Mouse (Mus musculus): ENCODE results near the gene Tgfb1. TPM values are rescaled to one million over a fixed set of nuclear protein-coding genes. Genes with fewer than 3 reads are reported as not detected.

Tgfb1 gene
- total and polyA plus RNA-seq, 2 experiments from 2014 or later = 0.88 to 2.2 TPM

DNA sequence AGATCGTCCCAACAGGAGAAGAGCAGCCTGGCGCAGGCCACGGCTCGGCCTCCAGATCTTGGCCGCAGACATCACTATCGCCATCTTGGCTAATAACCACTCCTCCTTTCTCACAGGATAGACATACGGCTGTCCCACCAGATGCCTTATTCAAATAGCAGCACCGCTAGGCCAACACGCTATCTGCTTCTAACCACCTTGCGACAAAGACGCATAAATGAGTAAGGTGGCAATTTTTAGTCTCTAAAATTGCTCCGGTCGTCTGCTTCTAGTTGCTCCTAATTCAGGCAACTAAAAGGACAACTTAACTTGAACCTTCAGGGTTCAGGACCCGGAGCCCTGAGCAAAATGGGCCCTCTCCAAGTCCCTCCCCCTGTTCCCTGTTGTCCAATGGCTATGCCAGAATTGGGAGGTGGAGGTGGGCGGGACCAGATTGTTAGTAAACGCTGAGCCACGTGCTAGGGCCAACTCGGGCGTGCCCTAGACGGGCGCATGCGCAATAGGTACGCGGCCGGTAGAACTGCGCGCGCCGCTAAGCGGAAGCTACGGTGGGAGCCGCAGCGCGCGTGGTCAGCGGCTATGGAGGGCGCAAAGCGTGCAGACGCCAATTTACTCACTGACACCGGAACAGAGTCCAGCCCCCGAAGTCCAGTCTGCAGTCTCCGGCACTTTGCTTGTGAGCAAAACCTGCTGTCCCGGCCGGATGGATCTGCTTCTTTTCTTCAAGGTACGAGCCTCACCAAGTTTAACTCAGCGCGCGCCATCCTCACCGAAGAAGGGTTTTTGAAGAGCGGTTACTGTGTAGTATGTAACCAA lies 27.9 kb upstream of the Tgfb1 start, which contains the start of the genes Bckdha and Exosc5:
TSS of gene Bckdha (minus strand) at position 325 of the 816 bp plus-strand sequence.
TSS of gene Exosc5 (plus strand) at position 508 of the 816 bp plus-strand sequence.
- Histone ChIP-seq H3K4me2 (ENCODE audit: low read depth, low read length, poor library complexity, severe bottlenecking) (peak within 1 kb of the TSS; percentile 82), H3K27me3 (ENCODE audit: insufficient read depth, low read length) (no peaks in the 10 kb centered on the region), H3K4me1 (ENCODE audit: insufficient read depth, low read length) (peaks cover 9% of the 10 kb centered on the region; the same call in 1 of the 2 replicates), H3K27ac (ENCODE audit: low read depth, low read length) (peak within 1 kb of the TSS; percentile 75), H3K9me3 (ENCODE audit: low read length) (no peaks in the 10 kb centered on the region), H3K36me3 (ENCODE audit: insufficient read depth, low read length) (no peaks in the 10 kb centered on the region), H3K4me3 (ENCODE audit: low read depth, low read length) (peak within 1 kb of the TSS; percentile 70), H3K9ac (replicated peaks; ENCODE audit: low read length, poor library complexity, severe bottlenecking) (peak within 1 kb of the TSS; percentile 73)
- ATAC-seq (ENCODE audit: low FRiP score) (peak; percentile 99), DNase-seq (ENCODE audit: low spot score) (peak; percentile 100)
- no peak for TF ChIP-seq CTCF (IDR thresholded peaks at IDR 0.05)
- under 1% methylated on average over 46 of the region's 50 CpGs for WGBS

DNA sequence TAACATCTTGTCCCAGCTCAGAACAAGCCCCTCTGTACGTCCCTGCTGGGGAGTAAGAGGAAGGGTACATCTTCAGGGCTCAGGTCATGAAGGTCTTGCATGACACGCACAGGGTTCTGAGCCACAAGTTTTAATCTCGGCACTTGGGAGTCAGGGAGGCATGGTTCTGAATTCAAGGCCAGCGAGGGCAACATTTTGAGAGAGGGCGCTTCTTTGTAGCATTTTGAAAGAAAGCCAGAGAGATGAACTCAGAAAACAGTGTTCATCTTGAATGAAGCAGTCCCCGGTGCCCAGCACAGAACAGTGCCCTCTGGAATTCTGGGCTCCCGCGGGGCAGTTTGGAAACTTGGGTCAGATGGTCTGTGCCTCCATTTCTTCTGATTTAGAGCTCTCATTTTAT lies 20.4 kb upstream of the Tgfb1 start:
- Histone ChIP-seq H3K9me3 (ENCODE audit: low read length) (no peaks in the 10 kb centered on the region), H3K9ac (replicated peaks; ENCODE audit: low read length, poor library complexity, severe bottlenecking) (no peak overlapping the region), H3K27ac (ENCODE audit: low read depth, low read length) (no peak overlapping the region), H3K27me3 (ENCODE audit: insufficient read depth, low read length) (no peaks in the 10 kb centered on the region), H3K4me1 (ENCODE audit: insufficient read depth, low read length) (no peaks in the 10 kb centered on the region), H3K4me3 (ENCODE audit: low read depth, low read length) (no peak overlapping the region), H3K4me2 (ENCODE audit: low read depth, low read length, poor library complexity, severe bottlenecking) (no peak overlapping the region), H3K36me3 (ENCODE audit: insufficient read depth, low read length) (peaks cover 39% of the 10 kb centered on the region)
- WGBS = 94% methylated on average over 8 of the region's 8 CpGs
- ATAC-seq (ENCODE audit: low FRiP score) = no peak
- no peak for TF ChIP-seq CTCF (IDR thresholded peaks at IDR 0.05)
- DNase-seq (ENCODE audit: low spot score) = no peak

DNA sequence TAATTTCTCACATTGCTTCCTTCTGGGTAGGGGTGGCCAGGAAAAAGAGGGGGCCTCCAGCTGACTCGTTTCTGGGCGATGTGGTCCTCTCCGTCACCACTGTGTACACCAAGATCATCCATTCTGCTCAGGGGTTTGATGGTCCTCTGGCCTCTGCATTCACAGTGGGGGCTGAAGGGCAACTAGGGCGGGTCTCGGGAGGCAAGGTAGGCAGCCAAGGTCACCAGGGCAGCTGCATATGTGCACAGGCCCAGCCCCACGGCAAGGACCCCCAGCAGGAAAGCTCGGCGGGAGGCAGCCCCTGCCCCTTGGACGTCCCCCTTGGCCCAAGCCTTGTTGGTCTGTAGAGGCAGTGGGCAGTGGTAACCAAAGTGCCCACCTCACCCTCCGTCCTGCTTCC lies 17.6 kb upstream of the Tgfb1 start:
- TF ChIP-seq CTCF (IDR thresholded peaks at IDR 0.05) = no peak
- H3K9ac ChIP-seq (replicated peaks; ENCODE audit: low read length, poor library complexity, severe bottlenecking) = no peak overlapping the region
- no peak overlapping the region for H3K4me2 ChIP-seq (ENCODE audit: low read depth, low read length, poor library complexity, severe bottlenecking)
- 88% methylated on average over 10 of the region's 10 CpGs for WGBS
- no peaks in the 10 kb centered on the region for H3K9me3 ChIP-seq (ENCODE audit: low read length)
- H3K27me3 ChIP-seq (ENCODE audit: insufficient read depth, low read length) = 0 out of 2 replicates have a peak, but pooled peaks cover 5% of the 10 kb centered on the region
- peaks cover 37% of the 10 kb centered on the region for H3K36me3 ChIP-seq (ENCODE audit: insufficient read depth, low read length)
- no peak overlapping the region for H3K27ac ChIP-seq (ENCODE audit: low read depth, low read length)
- H3K4me1 ChIP-seq (ENCODE audit: insufficient read depth, low read length) = no peaks in the 10 kb centered on the region
- H3K4me3 ChIP-seq (ENCODE audit: low read depth, low read length) = no peak overlapping the region
- DNase-seq (ENCODE audit: low spot score) (no peak), ATAC-seq (ENCODE audit: low FRiP score) (no peak)

DNA sequence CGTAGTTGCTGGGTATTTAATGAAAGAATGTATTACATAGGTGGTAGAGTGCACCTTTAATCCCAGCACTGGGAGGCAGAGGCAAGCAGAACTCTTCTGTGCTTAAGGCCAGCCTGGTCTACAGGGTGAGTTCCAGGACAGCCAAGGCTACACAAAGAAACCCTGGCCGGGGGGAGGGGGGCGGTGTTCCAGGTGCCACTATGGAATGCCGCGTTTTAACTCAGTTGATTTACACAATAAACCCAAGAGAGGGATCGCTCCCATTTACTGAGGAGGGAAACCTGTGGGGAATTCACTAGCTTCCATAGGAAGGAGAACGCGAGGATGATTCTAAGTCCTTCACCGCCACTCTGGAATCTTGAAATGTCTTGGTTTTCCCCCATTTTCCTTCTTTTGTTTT lies 17.2 kb upstream of the Tgfb1 start:
- Histone ChIP-seq H3K4me3 (ENCODE audit: low read depth, low read length) (no peak overlapping the region), H3K4me2 (ENCODE audit: low read depth, low read length, poor library complexity, severe bottlenecking) (no peak overlapping the region), H3K27ac (ENCODE audit: low read depth, low read length) (no peak overlapping the region), H3K9me3 (ENCODE audit: low read length) (no peaks in the 10 kb centered on the region), H3K9ac (replicated peaks; ENCODE audit: low read length, poor library complexity, severe bottlenecking) (no peak overlapping the region), H3K36me3 (ENCODE audit: insufficient read depth, low read length) (peaks cover 34% of the 10 kb centered on the region), H3K27me3 (ENCODE audit: insufficient read depth, low read length) (0 out of 2 replicates have a peak, but pooled peaks cover 5% of the 10 kb centered on the region), H3K4me1 (ENCODE audit: insufficient read depth, low read length) (no peaks in the 10 kb centered on the region)
- ATAC-seq (ENCODE audit: low FRiP score) = no peak
- TF ChIP-seq CTCF (IDR thresholded peaks at IDR 0.05) = no peak
- DNase-seq (ENCODE audit: low spot score) = no peak
- WGBS = 80% methylated on average over 9 of the region's 9 CpGs

DNA sequence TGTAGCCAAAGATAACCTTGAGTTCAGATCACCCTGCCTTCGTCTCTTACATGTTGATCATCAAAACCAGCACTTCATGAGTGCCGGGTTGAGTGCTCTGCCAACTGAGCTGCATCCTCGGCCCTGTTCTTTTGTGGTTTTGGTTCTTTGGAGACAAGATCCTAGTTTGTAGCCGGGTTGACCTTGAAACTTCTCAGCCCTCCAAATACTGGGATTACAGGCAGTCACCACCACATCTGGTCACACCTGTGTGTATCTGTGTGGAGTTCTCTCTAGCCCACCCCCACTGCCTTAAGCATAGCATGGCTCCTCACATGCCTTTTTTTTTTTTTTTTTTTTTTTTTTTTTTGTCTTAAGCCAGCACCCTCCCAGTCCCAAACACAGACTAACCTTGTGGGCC lies 16.7 kb upstream of the Tgfb1 start:
- H3K4me3 ChIP-seq (ENCODE audit: low read depth, low read length) = no peak overlapping the region
- H3K27me3 ChIP-seq (ENCODE audit: insufficient read depth, low read length) = 0 out of 2 replicates have a peak, but pooled peaks cover 5% of the 10 kb centered on the region
- no peaks in the 10 kb centered on the region for H3K4me1 ChIP-seq (ENCODE audit: insufficient read depth, low read length)
- H3K4me2 ChIP-seq (ENCODE audit: low read depth, low read length, poor library complexity, severe bottlenecking) = no peak overlapping the region
- ATAC-seq (ENCODE audit: low FRiP score) (no peak), DNase-seq (ENCODE audit: low spot score) (no peak)
- no peak overlapping the region for H3K27ac ChIP-seq (ENCODE audit: low read depth, low read length)
- no peak overlapping the region for H3K9ac ChIP-seq (replicated peaks; ENCODE audit: low read length, poor library complexity, severe bottlenecking)
- H3K36me3 ChIP-seq (ENCODE audit: insufficient read depth, low read length) = peaks cover 31% of the 10 kb centered on the region
- 94% methylated on average over 4 of the region's 4 CpGs for WGBS
- no peak for TF ChIP-seq CTCF (IDR thresholded peaks at IDR 0.05)
- H3K9me3 ChIP-seq (ENCODE audit: low read length) = no peaks in the 10 kb centered on the region

DNA sequence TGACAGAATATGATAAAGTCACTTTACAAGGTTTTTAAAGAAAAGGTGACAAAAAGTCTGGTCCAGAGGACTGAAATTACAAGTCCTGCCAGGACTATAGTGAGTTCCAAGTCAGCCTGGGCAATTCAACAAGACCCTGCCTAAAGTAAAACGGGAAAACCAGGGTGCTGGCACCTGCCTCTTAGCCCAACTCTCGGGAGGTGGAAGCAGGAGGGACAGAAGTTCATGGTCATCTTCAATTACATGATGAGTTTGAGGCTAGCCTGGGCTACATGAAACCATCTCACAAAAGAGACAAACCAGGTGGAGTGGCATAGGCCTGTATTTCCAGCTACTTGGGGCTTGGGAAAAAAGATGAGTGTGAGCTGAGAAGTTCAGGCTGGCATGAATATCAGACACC lies 15.1 kb upstream of the Tgfb1 start:
- Histone ChIP-seq H3K27ac (ENCODE audit: low read depth, low read length) (no peak overlapping the region), H3K9me3 (ENCODE audit: low read length) (no peaks in the 10 kb centered on the region), H3K4me1 (ENCODE audit: insufficient read depth, low read length) (no peaks in the 10 kb centered on the region), H3K4me3 (ENCODE audit: low read depth, low read length) (no peak overlapping the region), H3K9ac (replicated peaks; ENCODE audit: low read length, poor library complexity, severe bottlenecking) (no peak overlapping the region), H3K4me2 (ENCODE audit: low read depth, low read length, poor library complexity, severe bottlenecking) (no peak overlapping the region), H3K27me3 (ENCODE audit: insufficient read depth, low read length) (0 out of 2 replicates have a peak, but pooled peaks cover 5% of the 10 kb centered on the region), H3K36me3 (ENCODE audit: insufficient read depth, low read length) (peaks cover 24% of the 10 kb centered on the region)
- 76% methylated on average over 2 of the region's 2 CpGs for WGBS
- ATAC-seq (ENCODE audit: low FRiP score) (no peak), DNase-seq (ENCODE audit: low spot score) (no peak)
- TF ChIP-seq CTCF (IDR thresholded peaks at IDR 0.05) = no peak

All from midbrain, postnatal 0 days (tissue).